Mouse (Mus musculus) MEL (cell line): ENCODE measurements around the gene Btn2a2. TPM values are rescaled to one million over a fixed set of nuclear protein-coding genes. Genes with fewer than 3 reads are reported as not detected.

Source experiments
- DNase-seq: peaks from one replicate; pipeline ENCODE4 v3.0.0; 2011; ENCODE audit warnings: low read depth, low spot score
- H3K27ac ChIP-seq: 2 replicates; pipeline ENCODE4 v1.5.1; 2012; ENCODE audit warnings: low read depth, mild to moderate bottlenecking, control low read depth, low read length, moderate library complexity; ENCODE audit not compliant: control insufficient read depth
- H3K27me3 ChIP-seq, 2 experiments: fragments of 150-350 bp in 1 of 2; sonication (generic) in 1 of 2; 2 replicates each; pipeline ENCODE4 v1.6.1; 2012; ENCODE audit warnings: low read length in 2 of 2, mild to moderate bottlenecking in 2 of 2, improper control_type of control experiment in 1 of 2, moderate library complexity in 1 of 2; ENCODE audit not compliant: insufficient read depth in 2 of 2, control insufficient read depth in 1 of 2
- H3K36me3 ChIP-seq, 2 experiments: 2 replicates each; pipeline ENCODE4 v1.6.1; 2012 to 2014; ENCODE audit warnings: low read length in 2 of 2, improper control_type of control experiment in 1 of 2, inconsistent platforms in 1 of 2, mild to moderate bottlenecking in 1 of 2; ENCODE audit not compliant: insufficient read depth in 2 of 2, control insufficient read depth in 1 of 2
- H3K4me1 ChIP-seq, 2 experiments: fragments of 150-350 bp in 1 of 2; sonication (generic) in 1 of 2; 2 replicates each; pipeline ENCODE4 v1.6.1; 2012; ENCODE audit warnings: low read length in 2 of 2, improper control_type of control experiment in 1 of 2, mild to moderate bottlenecking in 1 of 2; ENCODE audit not compliant: insufficient read depth in 2 of 2, control insufficient read depth in 1 of 2
- H3K4me3 ChIP-seq, 2 experiments: fragments of 150-350 bp in 1 of 2; sonication (generic) in 1 of 2; 2 replicates each; pipeline ENCODE4 v1.5.1; 2012; ENCODE audit warnings: low read depth in 2 of 2, low read length in 2 of 2, mild to moderate bottlenecking in 2 of 2, moderate library complexity in 2 of 2, control low read depth in 1 of 2, improper control_type of control experiment in 1 of 2; ENCODE audit not compliant: control insufficient read depth in 1 of 2, insufficient read depth in 1 of 2
- H3K79me2 ChIP-seq: 2 replicates; pipeline ENCODE4 v1.6.1; 2012; ENCODE audit warnings: mild to moderate bottlenecking, low read length, moderate library complexity; ENCODE audit not compliant: control insufficient read depth, poor library complexity, insufficient read depth
- H3K9ac ChIP-seq: 2 replicates; pipeline ENCODE4 v1.6.1; 2012; ENCODE audit warnings: low read depth, mild to moderate bottlenecking, control low read depth, low read length, moderate library complexity; ENCODE audit not compliant: control insufficient read depth, poor library complexity, severe bottlenecking
- H3K9me3 ChIP-seq: fragments of 150-350 bp; sonication (generic); replicated peaks from 2 replicates; pipeline ENCODE4 v1.6.1; 2012; ENCODE audit warnings: mild to moderate bottlenecking, low read length, improper control_type of control experiment, moderate library complexity; ENCODE audit not compliant: insufficient read depth
- BHLHE40 ChIP-seq: IDR thresholded peaks from 2 replicates; pipeline ENCODE4 v1.6.1; 2012; ENCODE audit warnings: low read depth, mild to moderate bottlenecking, inconsistent platforms, low read length, improper control_type of control experiment, borderline replicate concordance
- CHD1 ChIP-seq: IDR thresholded peaks from 2 replicates; pipeline ENCODE4 v1.6.1; 2012; ENCODE audit warnings: low read depth, mild to moderate bottlenecking, inconsistent platforms, low read length, improper control_type of control experiment
- CHD2 ChIP-seq: IDR thresholded peaks from 2 replicates; pipeline ENCODE4 v1.6.1; 2011; ENCODE audit warnings: low read length, improper control_type of control experiment
- CTCF ChIP-seq, 3 experiments: IDR thresholded peaks in 2 of 3; conservative IDR thresholded peaks in 1 of 3; 2 replicates each; pipeline ENCODE4 v1.5.1; 2011 to 2012; ENCODE audit warnings: low read length in 3 of 3, low read depth in 2 of 3, mild to moderate bottlenecking in 2 of 3, improper control_type of control experiment in 1 of 3, inconsistent platforms in 1 of 3, mixed read lengths in 1 of 3, moderate library complexity in 1 of 3; ENCODE audit not compliant: control insufficient read depth in 1 of 3, insufficient read depth in 1 of 3, poor library complexity in 1 of 3, severe bottlenecking in 1 of 3
- E2F4 ChIP-seq: IDR thresholded peaks from 2 replicates; pipeline ENCODE4 v1.6.1; 2011; ENCODE audit warnings: low read depth, low read length, improper control_type of control experiment, borderline replicate concordance
- ELF1 ChIP-seq: IDR thresholded peaks from 2 replicates; pipeline ENCODE4 v1.6.1; 2014; ENCODE audit warnings: low read depth, mild to moderate bottlenecking, inconsistent platforms, low read length, improper control_type of control experiment, moderate library complexity
- ETS1 ChIP-seq: IDR thresholded peaks from 2 replicates; pipeline ENCODE4 v1.6.1; 2012; ENCODE audit warnings: low read depth, mild to moderate bottlenecking, inconsistent platforms, low read length, improper control_type of control experiment, moderate library complexity
- GATA1 ChIP-seq: IDR thresholded peaks from 2 replicates; pipeline ENCODE4 v1.6.1; 2011; ENCODE audit warnings: low read depth, low read length, improper control_type of control experiment
- JUND ChIP-seq: IDR thresholded peaks from 2 replicates; pipeline ENCODE4 v1.6.1; 2011; ENCODE audit warnings: low read depth, mild to moderate bottlenecking, improper control_type of control experiment, low read length
- KAT2A ChIP-seq: conservative IDR thresholded peaks from 2 replicates; pipeline ENCODE4 v1.6.1; 2012; ENCODE audit warnings: low read depth, low read length, improper control_type of control experiment, inconsistent platforms
- MEF2A ChIP-seq: IDR thresholded peaks from 2 replicates; pipeline ENCODE4 v1.6.1; 2014; ENCODE audit warnings: low read depth, mild to moderate bottlenecking, inconsistent platforms, low read length, improper control_type of control experiment; ENCODE audit not compliant: poor library complexity, insufficient replicate concordance, severe bottlenecking; ENCODE audit errors: extremely low read depth
- MYB ChIP-seq: IDR thresholded peaks from 2 replicates; pipeline ENCODE4 v1.6.1; 2011; ENCODE audit warnings: mild to moderate bottlenecking, low read depth, low read length, improper control_type of control experiment
- NRF1 ChIP-seq: IDR thresholded peaks from 2 replicates; pipeline ENCODE4 v1.6.1; 2014; ENCODE audit warnings: low read depth, mild to moderate bottlenecking, inconsistent platforms, low read length, improper control_type of control experiment, moderate library complexity; ENCODE audit not compliant: poor library complexity, insufficient read depth, severe bottlenecking
- POLR2A ChIP-seq, 2 experiments: IDR thresholded peaks; 2 replicates each; pipeline ENCODE4 v1.6.1; 2011 to 2012; ENCODE audit warnings: low read length in 2 of 2, mild to moderate bottlenecking in 2 of 2, control low read depth in 1 of 2, improper control_type of control experiment in 1 of 2, low read depth in 1 of 2, moderate library complexity in 1 of 2; ENCODE audit not compliant: control insufficient read depth in 1 of 2, insufficient read depth in 1 of 2, poor library complexity in 1 of 2
- POLR2AphosphoS2 ChIP-seq: IDR thresholded peaks from 2 replicates; pipeline ENCODE4 v1.6.1; 2011; ENCODE audit warnings: low read length, improper control_type of control experiment
- POLR2AphosphoS5 ChIP-seq: IDR thresholded peaks from 2 replicates; pipeline ENCODE4 v1.6.1; 2012; ENCODE audit warnings: low read depth, borderline replicate concordance, mild to moderate bottlenecking, inconsistent platforms, low read length, moderate library complexity, mixed read lengths
- SMC3 ChIP-seq: IDR thresholded peaks from 2 replicates; pipeline ENCODE4 v1.6.1; 2011; ENCODE audit warnings: low read depth, low read length, improper control_type of control experiment
- TAL1 ChIP-seq: IDR thresholded peaks from 2 replicates; pipeline ENCODE4 v1.6.1; 2012; ENCODE audit warnings: mild to moderate bottlenecking, inconsistent platforms, low read length, moderate library complexity, mixed read lengths
- TBP ChIP-seq: IDR thresholded peaks from 2 replicates; pipeline ENCODE4 v1.8.0; 2011; ENCODE audit warnings: low read depth, low read length, improper control_type of control experiment
- UBTF ChIP-seq: IDR thresholded peaks from 2 replicates; pipeline ENCODE4 v1.6.1; 2012; ENCODE audit warnings: low read depth, mild to moderate bottlenecking, inconsistent platforms, low read length, improper control_type of control experiment, moderate library complexity, borderline replicate concordance; ENCODE audit not compliant: insufficient read depth
- ZC3H11A ChIP-seq: IDR thresholded peaks from 2 replicates; pipeline ENCODE4 v1.6.1; 2012; ENCODE audit warnings: low read depth, mild to moderate bottlenecking, inconsistent platforms, low read length, improper control_type of control experiment
- ZKSCAN1 ChIP-seq: IDR thresholded peaks from 2 replicates; pipeline ENCODE4 v1.6.1; 2012; ENCODE audit warnings: low read depth, mild to moderate bottlenecking, inconsistent platforms, low read length, improper control_type of control experiment, moderate library complexity
- ZNF384 ChIP-seq: IDR thresholded peaks from 2 replicates; pipeline ENCODE4 v1.6.1; 2012; ENCODE audit warnings: low read depth, mild to moderate bottlenecking, inconsistent platforms, low read length, improper control_type of control experiment
- polyA plus RNA-seq, 2 experiments: library from polyadenylated mRNA; stranded (reverse) in 1 of 2; unstranded in 1 of 2; fragments of >175 nt in 1 of 2; fragments of >200 nt in 1 of 2; gene quantifications; 2 replicates each; pipeline versions ENCODE4 v1.2.1 to v1.2.4; 2012; ENCODE audit warnings: low replicate concordance in 2 of 2, low read depth in 1 of 2; ENCODE audit not compliant: insufficient read length in 2 of 2, insufficient read depth in 1 of 2, missing spikeins in 1 of 2
- total RNA-seq: library from RNA; depleted of rRNA; stranded (reverse); fragments of 300-350 nt; gene quantifications from 2 replicates; pipeline ENCODE4 v1.2.3, GENCODE M21; 2012

The Btn2a2 gene
- total and polyA plus RNA-seq, 3 experiments: not detected

DNA sequence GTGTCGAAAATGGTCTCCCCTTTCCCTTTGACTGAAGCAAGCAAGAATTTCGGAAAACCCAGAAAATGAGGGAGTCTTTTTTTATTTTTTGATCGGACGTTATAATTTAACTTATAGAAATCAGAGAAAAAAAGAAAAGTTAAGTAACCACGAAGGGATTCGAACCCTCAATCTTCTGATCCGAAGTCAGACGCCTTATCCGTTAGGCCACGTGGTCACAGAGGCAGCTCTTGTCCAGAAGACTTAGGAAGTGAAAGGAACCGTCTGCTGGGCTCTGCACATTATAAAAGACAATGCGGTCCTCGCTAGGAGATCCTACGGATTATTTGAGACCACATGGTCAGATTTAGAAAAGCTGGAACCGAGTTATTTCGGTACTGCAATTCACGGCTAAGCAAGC is 37.7 kb upstream of the Btn2a2 start:
- no peaks in the 10 kb centered on the region for H3K27me3 ChIP-seq
- DNase-seq: peak; percentile 94

DNA sequence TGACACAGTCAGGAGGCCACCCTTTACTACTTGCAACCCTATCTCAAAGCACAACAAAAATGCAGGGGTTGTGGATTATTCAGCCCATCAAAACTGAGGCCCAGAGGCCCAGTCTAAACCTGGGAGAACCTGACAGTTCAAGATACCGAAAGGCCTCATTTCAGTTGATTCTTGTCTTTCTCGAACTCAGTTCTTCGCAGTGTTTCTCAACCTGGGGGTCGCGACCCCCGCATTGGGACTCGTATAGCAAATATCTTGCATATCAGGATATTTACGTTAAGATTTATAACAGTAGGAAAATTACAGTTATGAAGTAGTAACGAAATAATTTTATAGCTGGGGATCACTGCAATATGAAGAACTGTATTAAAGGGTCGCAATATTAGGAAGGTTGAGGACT is 37.2 kb upstream of the Btn2a2 start:
- Histone ChIP-seq H3K9ac (peak overlapping the region; percentile 54), H3K27ac (peak overlapping the region; percentile 41; the same call in 1 of the 2 replicates)
- DNase-seq: peak; percentile 75

More for the DNA sequence above, 37.7 kb upstream of the Btn2a2 start:
- H3K9ac ChIP-seq: peak overlapping the region; percentile 84
- H3K4me3 ChIP-seq: peak overlapping the region; percentile 62 to 81
- H3K9me3 ChIP-seq: no peaks in the 10 kb centered on the region
- H3K79me2 ChIP-seq: no peaks in the 10 kb centered on the region; the same call in 1 of the 2 replicates
- TF ChIP-seq TBP (peak; percentile 100), MEF2A (no peak), ZC3H11A (no peak)
- peaks cover 0 to 14% of the 10 kb centered on the region in 2 experiments; a peak in 2 of 4 replicates for H3K36me3 ChIP-seq
- H3K27ac ChIP-seq: peak overlapping the region; percentile 66
- peaks cover 6% of the 10 kb centered on the region in 2 experiments for H3K4me1 ChIP-seq

GRCm38 (mm10) chr13:23524654-23525053 is 36.0 kb upstream of the Btn2a2 start:
- no peaks in the 10 kb centered on the region for H3K79me2 ChIP-seq
- H3K36me3 ChIP-seq: peaks cover 0 to 28% of the 10 kb centered on the region in 2 experiments; a peak in 2 of 4 replicates
- H3K27ac ChIP-seq: no peak overlapping the region
- peak overlapping the region; percentile 24 to 49 for H3K4me3 ChIP-seq
- no peaks in the 10 kb centered on the region for H3K27me3 ChIP-seq
- peaks cover 6 to 13% of the 10 kb centered on the region in 2 experiments for H3K4me1 ChIP-seq
- peak overlapping the region; percentile 39 for H3K9ac ChIP-seq
- H3K9me3 ChIP-seq: no peaks in the 10 kb centered on the region
- DNase-seq: peak; percentile 94
- TF ChIP-seq TBP (peak; percentile 73), GATA1 (peak; percentile 66), ZKSCAN1 (no peak), POLR2AphosphoS5 (no peak), CHD1 (no peak), KAT2A (no peak), BHLHE40 (no peak), ZC3H11A (no peak), POLR2A (IDR thresholded peaks at IDR 0.05; ENCODE audit: control insufficient read depth in 1 of 2, insufficient read depth in 1 of 2, low read depth in 1 of 2, low read length in 2 of 2, poor library complexity in 1 of 2) (no peak), NRF1 (no peak), MYB (no peak), UBTF (no peak), ETS1 (no peak), CTCF (IDR thresholded peaks at IDR 0.05 in 2 of 3, conservative IDR thresholded peaks at IDR 0.05 in 1 of 3; ENCODE audit: control insufficient read depth in 1 of 3, insufficient read depth in 1 of 3, low read depth in 2 of 3, low read length in 3 of 3, poor library complexity in 1 of 3, severe bottlenecking in 1 of 3) (peak in 2 of 3 experiments; percentile 88 to 93; a peak in 4 of 6 replicates), JUND (no peak), CHD2 (no peak), MEF2A (no peak)

More for the DNA sequence above, 37.2 kb upstream of the Btn2a2 start:
- H3K36me3 ChIP-seq: peaks cover 0 to 17% of the 10 kb centered on the region in 2 experiments; a peak in 2 of 4 replicates
- no peaks in the 10 kb centered on the region; the same call in 1 of the 2 replicates for H3K79me2 ChIP-seq
- H3K4me1 ChIP-seq: peaks cover 6 to 7% of the 10 kb centered on the region in 2 experiments
- peak overlapping the region; percentile 24 to 58 for H3K4me3 ChIP-seq
- no peaks in the 10 kb centered on the region for H3K9me3 ChIP-seq
- no peak for TF ChIP-seq CHD2
- no peak for TF ChIP-seq TBP
- no peak for TF ChIP-seq POLR2A (IDR thresholded peaks at IDR 0.05; ENCODE audit: control insufficient read depth in 1 of 2, insufficient read depth in 1 of 2, low read depth in 1 of 2, low read length in 2 of 2, poor library complexity in 1 of 2)
- TF ChIP-seq JUND: no peak
- no peak for TF ChIP-seq CHD1
- no peak for TF ChIP-seq E2F4
- no peak for TF ChIP-seq ZNF384
- TF ChIP-seq TAL1: no peak
- no peak for TF ChIP-seq ZKSCAN1
- TF ChIP-seq ETS1: no peak
- no peak for TF ChIP-seq ELF1
- TF ChIP-seq CTCF (IDR thresholded peaks at IDR 0.05 in 2 of 3, conservative IDR thresholded peaks at IDR 0.05 in 1 of 3; ENCODE audit: control insufficient read depth in 1 of 3, insufficient read depth in 1 of 3, low read depth in 2 of 3, low read length in 3 of 3, poor library complexity in 1 of 3, severe bottlenecking in 1 of 3): no peak
- TF ChIP-seq MYB: no peak
- no peak for TF ChIP-seq SMC3
- TF ChIP-seq POLR2AphosphoS5: no peak
- no peak for TF ChIP-seq NRF1
- TF ChIP-seq KAT2A: no peak
- no peak for TF ChIP-seq POLR2AphosphoS2
- H3K27me3 ChIP-seq: no peaks in the 10 kb centered on the region
